9 mouse cellular contexts compared by ENCODE assay signal in genomic region chr1:170884390-170884789, GRCm38 (mm10). TPM values are rescaled to one million over a fixed set of nuclear protein-coding genes. Genes with fewer than 3 reads are reported as not detected.
DNase-seq lines count a peak whose midpoint lies in the region; ATAC-seq and TF ChIP-seq lines count a peak whose summit lies in the region.
"Had no signal": no experiment of that assay in that cellular context is flagged by ENCODE, and none has a peak within 500 bp of the region (broad histone marks: within the 10 kb centered on the region; RNA-seq: fewer than 3 reads in every experiment).

No protein-coding gene starts in this region.

- H3ac ChIP-seq in myocyte (ENCODE audit: control insufficient read depth, insufficient read length) = peak overlapping the region; percentile 42

- TF ChIP-seq CTCF in layer of hippocampus, adult 2 months (conservative IDR thresholded peaks at IDR 0.05) = no peak

- DNase-seq in layer of hippocampus, adult 2 months (ENCODE audit: low spot score in 2 of 2) = no peak
- DNase-seq in layer of hippocampus, adult 9-11 months = no peak
- DNase-seq in intestine, embryonic 14.5 days (ENCODE audit: low spot score) = peak; percentile 58
- DNase-seq in layer of hippocampus, adult 18-20 months (ENCODE audit: low spot score in 2 of 2) = no peak
- no peak for DNase-seq in thymus, postnatal 25 days
- DNase-seq in embryo, embryonic 10.5 days (ENCODE audit: low spot score) = no peak

- WGBS in embryonic facial prominence, embryonic 13.5 days = 16% methylated on average over 8 of the region's 8 CpGs
- 17% methylated on average over 8 of the region's 8 CpGs for WGBS in intestine, embryonic 14.5 days

- no peaks in the 10 kb centered on the region for H3K9me3 ChIP-seq in embryonic facial prominence, embryonic 13.5 days
- no peaks in the 10 kb centered on the region for H3K9me3 ChIP-seq in intestine, embryonic 14.5 days (ENCODE audit: control insufficient read depth, low read length)

- peak overlapping the region; percentile 82 for H3K4me2 ChIP-seq in embryonic facial prominence, embryonic 13.5 days
- H3K4me2 ChIP-seq in intestine, embryonic 14.5 days (ENCODE audit: low read length) = peak overlapping the region; percentile 61
- peak overlapping the region; percentile 95 for H3K4me2 ChIP-seq in myocyte (ENCODE audit: low read depth)

- peaks cover 18% of the 10 kb centered on the region for H3K4me1 ChIP-seq in embryonic facial prominence, embryonic 13.5 days
- H3K4me1 ChIP-seq in intestine, embryonic 14.5 days (replicated peaks; ENCODE audit: control insufficient read depth, insufficient read depth, low read length) = peaks cover 7% of the 10 kb centered on the region; the same call in 1 of the 2 replicates

- H3K36me3 ChIP-seq in embryonic facial prominence, embryonic 13.5 days = peaks cover 21% of the 10 kb centered on the region
- peaks cover 22% of the 10 kb centered on the region for H3K36me3 ChIP-seq in intestine, embryonic 14.5 days (ENCODE audit: control insufficient read depth, insufficient read depth, low read length)
- H3K36me3 ChIP-seq in myocyte (ENCODE audit: control insufficient read depth, insufficient read depth) = peaks cover 4% of the 10 kb centered on the region

- H3K79me2 ChIP-seq in myocyte (ENCODE audit: control insufficient read depth, insufficient read depth) = peaks cover 12% of the 10 kb centered on the region

- H3K27ac ChIP-seq in layer of hippocampus, adult 2 months = peak overlapping the region; percentile 90; the same call in 1 of the 2 replicates
- H3K27ac ChIP-seq in embryonic facial prominence, embryonic 13.5 days = no peak overlapping the region
- H3K27ac ChIP-seq in intestine, embryonic 14.5 days (ENCODE audit: low read depth) = peak overlapping the region; percentile 70; the same call in 1 of the 2 replicates

- H3K4me3 ChIP-seq in layer of hippocampus, adult 2 months = peak overlapping the region; percentile 89
- peak overlapping the region; percentile 94 for H3K4me3 ChIP-seq in embryonic facial prominence, embryonic 13.5 days
- peak overlapping the region; percentile 98 for H3K4me3 ChIP-seq in intestine, embryonic 14.5 days (ENCODE audit: low read depth, low read length)
- H3K4me3 ChIP-seq in myocyte = peak overlapping the region; percentile 67

- ATAC-seq in embryonic facial prominence, embryonic 13.5 days (ENCODE audit: insufficient number of reproducible peaks, insufficient read depth, low FRiP score, low TSS enrichment, low read depth) = 0 out of 2 replicates have a peak, but pooled peaks have one; percentile 29
- ATAC-seq in intestine, embryonic 14.5 days (replicated peaks; ENCODE audit: low FRiP score, low TSS enrichment, low read depth) = no peak

- no peaks in the 10 kb centered on the region for H3K27me3 ChIP-seq in embryonic facial prominence, embryonic 13.5 days
- H3K27me3 ChIP-seq in intestine, embryonic 14.5 days (replicated peaks; ENCODE audit: control insufficient read depth, insufficient read depth, low read length) = no peaks in the 10 kb centered on the region
- no peaks in the 10 kb centered on the region for H3K27me3 ChIP-seq in myocyte (ENCODE audit: control insufficient read depth, insufficient read depth, insufficient read length)

- H3K9ac ChIP-seq in embryonic facial prominence, embryonic 13.5 days = peak overlapping the region; percentile 96
- peak overlapping the region; percentile 89 for H3K9ac ChIP-seq in intestine, embryonic 14.5 days (ENCODE audit: low read length)

- TF ChIP-seq POLR2A in myocyte (IDR thresholded peaks at IDR 0.05; ENCODE audit: insufficient read length, low read depth) = no peak

TF ChIP-seq in myocyte, 11 proteins besides CTCF, POLR2A, EP300 and RAD21:
- no peak for TF ChIP-seq SRF (IDR thresholded peaks at IDR 0.05; ENCODE audit: control insufficient read depth, insufficient read length, low read depth)
- TF ChIP-seq MYOG (IDR thresholded peaks at IDR 0.05; ENCODE audit: control insufficient read depth in 1 of 3, insufficient read depth in 1 of 3, insufficient read length in 2 of 3, low read depth in 2 of 3) = no peak
- TF ChIP-seq CEBPB (IDR thresholded peaks at IDR 0.05; ENCODE audit: insufficient read depth, poor library complexity, severe bottlenecking) = no peak
- TF ChIP-seq E2F4 (IDR thresholded peaks at IDR 0.05; ENCODE audit: insufficient read depth) = no peak
- TF ChIP-seq TCF12 (IDR thresholded peaks at IDR 0.05; ENCODE audit: insufficient read depth, poor library complexity, severe bottlenecking) = no peak
- TF ChIP-seq MAX (IDR thresholded peaks at IDR 0.05; ENCODE audit: low read depth) = no peak
- no peak for TF ChIP-seq TCF3 (IDR thresholded peaks at IDR 0.05; ENCODE audit: insufficient read length, low read depth)
- TF ChIP-seq MYOD1 (IDR thresholded peaks at IDR 0.05; ENCODE audit: control insufficient read depth in 1 of 3, insufficient read length in 2 of 3, low read depth in 2 of 3) = no peak
- no peak for TF ChIP-seq REST (IDR thresholded peaks at IDR 0.05; ENCODE audit: insufficient read depth, insufficient read length)

RNA-seq across cellular contexts. Expression of gene Gm26620, which starts 0.5 kb away (rescaled TPM):
- under 1 TPM; 0.76 to 0.79 TPM for total RNA-seq in layer of hippocampus, adult 2 months (2021)
- 0.42 and 0.83 TPM in 2 replicates for polyA plus RNA-seq in embryonic facial prominence, embryonic 13.5 days (2015; fragmentation: Nextera tagmentation; extraction: Ambion mirVana)
- polyA plus RNA-seq in intestine, embryonic 14.5 days (2014; fragmentation: Nextera tagmentation; extraction: Ambion mirVana) = 1.1 and 1.8 TPM in 2 replicates
- polyA plus RNA-seq in myocyte (2012; fragmentation: generic; extraction: Trizol) = 0.06 TPM
- under 1 TPM; 0.54 to 0.71 TPM for total RNA-seq in layer of hippocampus, adult 18-20 months (2021)
- total RNA-seq: granulocyte monocyte progenitor cell, adult 5-6 weeks had no signal

RNA-seq across cellular contexts. Expression of gene Dusp12, which starts 0.9 kb away (rescaled TPM):
- 10 to 100 TPM; 15.2 to 19.0 TPM for total RNA-seq in layer of hippocampus, adult 2 months (2021)
- polyA plus RNA-seq in embryonic facial prominence, embryonic 13.5 days (2015; fragmentation: Nextera tagmentation; extraction: Ambion mirVana) = 52.3 and 54.4 TPM in 2 replicates
- polyA plus RNA-seq in intestine, embryonic 14.5 days (2014; fragmentation: Nextera tagmentation; extraction: Ambion mirVana) = 52.7 and 53.5 TPM in 2 replicates
- polyA plus RNA-seq in myocyte (2012; fragmentation: generic; extraction: Trizol) = 26.8 TPM
- 10 to 100 TPM; 14.7 to 15.8 TPM for total RNA-seq in layer of hippocampus, adult 18-20 months (2021)

RNA-seq across cellular contexts. Expression of gene Atf6, which starts 16.8 kb away (rescaled TPM):
- total RNA-seq in layer of hippocampus, adult 2 months (2021) = 10 to 100 TPM; 51.2 to 51.3 TPM
- polyA plus RNA-seq in embryonic facial prominence, embryonic 13.5 days (2015; fragmentation: Nextera tagmentation; extraction: Ambion mirVana) = 7.3 and 7.8 TPM in 2 replicates
- polyA plus RNA-seq in intestine, embryonic 14.5 days (2014; fragmentation: Nextera tagmentation; extraction: Ambion mirVana) = 9.7 and 11.3 TPM in 2 replicates
- polyA plus RNA-seq in myocyte (2012; fragmentation: generic; extraction: Trizol) = 40.2 TPM
- total RNA-seq in layer of hippocampus, adult 18-20 months (2021) = 10 to 100 TPM; 50.9 to 51.6 TPM

RNA-seq across cellular contexts. Expression of gene Fcrlb, which starts 28.4 kb away (rescaled TPM):
- under 1 TPM; 0.28 to 0.47 TPM for total RNA-seq in layer of hippocampus, adult 2 months (2021)
- polyA plus RNA-seq in embryonic facial prominence, embryonic 13.5 days (2015; fragmentation: Nextera tagmentation; extraction: Ambion mirVana) = not detected in 2 replicates
- polyA plus RNA-seq in intestine, embryonic 14.5 days (2014; fragmentation: Nextera tagmentation; extraction: Ambion mirVana) = not detected in 2 replicates
- polyA plus RNA-seq in myocyte (2012; fragmentation: generic; extraction: Trizol) = 1.6 TPM
- total RNA-seq in layer of hippocampus, adult 18-20 months (2021) = under 1 TPM; 0.25 to 0.33 TPM
- total RNA-seq: granulocyte monocyte progenitor cell, adult 5-6 weeks had no signal

RNA-seq across cellular contexts. Expression of gene Fcrla, which starts 43.0 kb away (rescaled TPM):
- not detected for total RNA-seq in layer of hippocampus, adult 2 months (2021)
- polyA plus RNA-seq in embryonic facial prominence, embryonic 13.5 days (2015; fragmentation: Nextera tagmentation; extraction: Ambion mirVana) = not detected in 2 replicates
- polyA plus RNA-seq in intestine, embryonic 14.5 days (2014; fragmentation: Nextera tagmentation; extraction: Ambion mirVana) = not detected in 2 replicates
- not detected for polyA plus RNA-seq in myocyte (2012; fragmentation: generic; extraction: Trizol)
- not detected for total RNA-seq in layer of hippocampus, adult 18-20 months (2021)
- total RNA-seq: granulocyte monocyte progenitor cell, adult 5-6 weeks had no signal
